Mouse (Mus musculus) olfactory bulb, adult 2 months (tissue): ENCODE data around the gene Garnl3.

Experiments used
- CTCF ChIP-seq: fragments of 200-500 bp; IDR thresholded peaks from 2 replicates; pipeline ENCODE4 v1.5.1; 2012; ENCODE audit warnings: low read depth, mild to moderate bottlenecking, low read length, moderate library complexity; ENCODE audit not compliant: insufficient read depth
- POLR2A ChIP-seq: fragments of 200-500 bp; IDR thresholded peaks from 2 replicates; pipeline ENCODE4 v1.6.1; 2012; ENCODE audit warnings: mild to moderate bottlenecking, low read depth, low read length, moderate library complexity; ENCODE audit not compliant: insufficient read depth

GRCm38 (mm10) chr2:33053966-33054365, 77.5 kb downstream of the Garnl3 start:
- TF ChIP-seq CTCF: no peak
- TF ChIP-seq POLR2A: no peak
